Mouse (Mus musculus) lung, postnatal 14 days (tissue): Measurements from ENCODE around the gene Agap2.
A peak's percentile ranks its signal among the peaks of the same experiment; 100 is the strongest.
"Not testable (repeated sequence)": the region's sequence is repeated elsewhere in the genome, so short reads cannot be mapped to it uniquely, and the experiment has no call there.

Experiments
- DNase-seq: peaks from one replicate; pipeline ENCODE4 v3.0.0; 2021

The Agap2 gene

GRCm38 (mm10) chr10:127059968-127060916, 14.8 kb upstream of the Agap2 start, which contains the start of gene March9:
TSS of gene March9 (minus strand) at chr10:127060184.
- DNase-seq: peak; percentile 67

GRCm38 (mm10) chr10:127061085-127061484, 14.0 kb upstream of the Agap2 start:
- DNase-seq: no peak

GRCm38 (mm10) chr10:127061513-127061912, 13.6 kb upstream of the Agap2 start:
- no peak for DNase-seq

GRCm38 (mm10) chr10:127062101-127062500, 13.0 kb upstream of the Agap2 start:
- not testable (repeated sequence) for DNase-seq

- DNase-seq: no peak
Measured at GRCm38 (mm10) chr10:127062503-127062902, 12.6 kb upstream of the Agap2 start.

- peak; percentile 98 for DNase-seq
Measured at GRCm38 (mm10) chr10:127063239-127063872, 11.7 kb upstream of the Agap2 start, which contains the start of gene Cdk4. TSS of gene Cdk4 (plus strand) at chr10:127063534.

GRCm38 (mm10) chr10:127063913-127064870, 10.9 kb upstream of the Agap2 start:
- DNase-seq: no peak

- no peak for DNase-seq
Measured at GRCm38 (mm10) chr10:127065981-127066380, 9.1 kb upstream of the Agap2 start.

GRCm38 (mm10) chr10:127066519-127067018, 8.5 kb upstream of the Agap2 start:
- no peak for DNase-seq

GRCm38 (mm10) chr10:127068360-127069038, 6.6 kb upstream of the Agap2 start:
- DNase-seq: no peak

GRCm38 (mm10) chr10:127069281-127070189, 5.5 kb upstream of the Agap2 start:
- DNase-seq: no peak

GRCm38 (mm10) chr10:127070190-127071121, 4.6 kb upstream of the Agap2 start, which contains the start of gene Tspan31:
TSS of gene Tspan31 (minus strand) at chr10:127070264.
- peak; percentile 88 for DNase-seq

- no peak for DNase-seq
Measured at GRCm38 (mm10) chr10:127071203-127071602, 3.9 kb upstream of the Agap2 start.

GRCm38 (mm10) chr10:127072270-127072669, 2.8 kb upstream of the Agap2 start:
- not testable (repeated sequence) for DNase-seq

- DNase-seq: not testable (repeated sequence)
Measured at GRCm38 (mm10) chr10:127072969-127073368, 2.1 kb upstream of the Agap2 start.

GRCm38 (mm10) chr10:127073981-127074380, 1.1 kb upstream of the Agap2 start:
- no peak for DNase-seq

GRCm38 (mm10) chr10:127075651-127076050, 567 bp downstream of the Agap2 start:
- no peak for DNase-seq

GRCm38 (mm10) chr10:127076082-127076481, 998 bp downstream of the Agap2 start:
- no peak for DNase-seq

GRCm38 (mm10) chr10:127077515-127077914, 2.4 kb downstream of the Agap2 start:
- no peak for DNase-seq
